Mouse (Mus musculus) kidney, embryonic 15.5 days (tissue): ENCODE data around the gene Havcr2. TPM values are rescaled to one million over a fixed set of nuclear protein-coding genes. Genes with fewer than 3 reads are reported as not detected.

Experiments
- polyA plus RNA-seq: library from polyadenylated mRNA; unstranded; fragments of >200 nt; fragmentation: Nextera tagmentation; extraction: Ambion mirVana; gene quantifications from 2 replicates; pipeline ENCODE4 v1.2.1, GENCODE M21; 2015

The Havcr2 gene
- polyA plus RNA-seq, 1 experiment from 2014 or later: 0.09 TPM

Other genes with a start within 250 kb of the Havcr2 start
- 0.13 and 0.21 TPM in 2 replicates for gene Fndc9, start 219.4 kb upstream of the Havcr2 start, polyA plus RNA-seq
- 15.3 and 15.5 TPM in 2 replicates for gene Cyfip2, start 142.1 kb upstream of the Havcr2 start, polyA plus RNA-seq
- 0.18 and 0.28 TPM in 2 replicates for gene Itk, start 65.4 kb upstream of the Havcr2 start, polyA plus RNA-seq
- not detected in 2 replicates for gene Fam71b, start 58.4 kb upstream of the Havcr2 start, polyA plus RNA-seq
- 80.5 and 81.3 TPM in 2 replicates for gene Med7, start 18.0 kb upstream of the Havcr2 start, polyA plus RNA-seq
- gene Gm12169, start 69.3 kb downstream of the Havcr2 start, polyA plus RNA-seq: not detected in 2 replicates
- gene BC053393, start 116.6 kb downstream of the Havcr2 start, polyA plus RNA-seq: not detected in 2 replicates
- not detected in 2 replicates for gene Dppa1, start 174.3 kb downstream of the Havcr2 start, polyA plus RNA-seq